Mouse (Mus musculus): ENCODE results near the gene Tceal6.
A peak's percentile ranks its signal among the peaks of the same experiment; 100 is the strongest.
"Not testable (repeated sequence)": the region's sequence is repeated elsewhere in the genome, so short reads cannot be mapped to it uniquely, and the experiment has no call there.

Tceal6 gene

GRCm38 (mm10) chrX:135210436-135211221 lies at the start of gene Tceal6:
Tceal6 (minus strand) TSS chrX:135210687.
- no peak for DNase-seq (ENCODE audit: extremely low spot score)

- peak; percentile 1 for DNase-seq (ENCODE audit: extremely low spot score)
Measured at GRCm38 (mm10) chrX:135209773-135210435, 583 bp downstream of the Tceal6 start.

DNA sequence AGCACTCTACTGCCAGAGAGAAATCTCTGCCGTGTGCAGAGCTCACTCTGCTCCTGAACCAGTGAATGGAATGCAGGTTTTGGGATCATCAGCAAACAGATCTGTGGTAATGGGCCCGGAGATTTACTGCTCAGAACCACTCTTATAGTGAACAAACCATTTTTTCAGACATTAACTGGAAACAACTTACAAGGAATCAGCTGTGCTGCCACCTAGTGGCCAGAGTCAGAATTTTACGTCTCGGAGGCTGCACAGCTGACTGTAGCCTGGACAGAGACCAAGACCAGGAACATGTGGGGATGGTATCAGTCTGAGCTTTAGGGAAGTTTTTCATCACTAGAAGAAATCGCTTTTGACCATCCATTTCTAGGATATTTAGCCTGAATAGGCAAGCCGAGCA lies 20.6 kb downstream of the Tceal6 start:
- DNase-seq (ENCODE audit: extremely low spot score): not testable (repeated sequence)

GRCm38 (mm10) chrX:135188661-135189060 lies 21.8 kb downstream of the Tceal6 start:
- not testable (repeated sequence) for DNase-seq (ENCODE audit: extremely low spot score)

GRCm38 (mm10) chrX:135177532-135177931 lies 33.0 kb downstream of the Tceal6 start, which contains the start of gene Gm15023:
Gm15023 (minus strand) TSS chrX:135177632.
- not testable (repeated sequence) for DNase-seq (ENCODE audit: extremely low spot score)

All from embryo, embryonic 9.5 days (tissue).